Mouse (Mus musculus) E14TG2a.4 (cell line): ENCODE measurements at regions not wholly inside any gene's neighbourhood (a gene's known extent, or its start where the extent isn't known, plus 50 kb on each side); places are given as distances from the start of the nearest gene placed in this dataset.

Source experiments
- H3K27me3 ChIP-seq: 2 replicates; pipeline ENCODE4 v1.6.1; 2014; ENCODE audit warnings: low read length, control low read depth; ENCODE audit not compliant: insufficient read depth
- H3K36me3 ChIP-seq: 2 replicates; pipeline ENCODE4 v1.6.1; 2014; ENCODE audit warnings: low read length, control low read depth; ENCODE audit not compliant: insufficient read depth
- H3K4me1 ChIP-seq: replicated peaks from 2 replicates; pipeline ENCODE4 v1.6.1; 2014; ENCODE audit warnings: low read depth, low read length, control low read depth
- H3K4me3 ChIP-seq: replicated peaks from 2 replicates; pipeline ENCODE4 v1.5.1; 2014; ENCODE audit warnings: mild to moderate bottlenecking, low read length
- H3K9me3 ChIP-seq: 2 replicates; pipeline ENCODE4 v1.6.1; 2014; ENCODE audit warnings: low read length, control low read depth
- CTCF ChIP-seq: conservative IDR thresholded peaks from 2 replicates; pipeline ENCODE4 v1.5.1; 2014; ENCODE audit warnings: low read length
- NANOG ChIP-seq: IDR thresholded peaks from 2 replicates; pipeline ENCODE4 v1.6.1; 2014; ENCODE audit warnings: borderline replicate concordance, low read length, mixed read lengths
- POU5F1 ChIP-seq: IDR thresholded peaks from 2 replicates; pipeline ENCODE4 v1.6.1; 2014; ENCODE audit warnings: low read length, borderline replicate concordance

DNA sequence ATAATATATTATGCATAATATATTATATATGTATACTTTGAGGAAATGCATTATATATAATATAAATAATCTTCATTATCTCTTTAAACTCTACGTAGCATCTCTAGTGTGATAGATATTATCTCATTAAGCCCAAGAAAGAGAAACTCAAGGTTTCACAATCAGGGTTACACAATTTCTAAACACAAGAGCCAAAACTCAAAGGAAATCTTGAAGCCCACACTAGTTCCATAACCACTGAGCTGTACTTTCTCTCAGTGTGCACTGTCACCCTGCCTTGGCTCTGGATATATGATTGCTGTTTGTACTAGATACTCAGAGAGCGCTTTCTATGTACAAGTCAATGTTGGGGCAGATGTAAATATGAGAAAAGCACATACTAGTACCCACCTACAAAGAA, 299.6 kb upstream of the Ldb2 start:
- Histone ChIP-seq H3K4me1 (no peaks in the 10 kb centered on the region), H3K4me3 (no peak overlapping the region), H3K9me3 (no peaks in the 10 kb centered on the region), H3K36me3 (no peaks in the 10 kb centered on the region), H3K27me3 (no peaks in the 10 kb centered on the region)
- TF ChIP-seq NANOG (no peak), CTCF (no peak), POU5F1 (no peak)

DNA sequence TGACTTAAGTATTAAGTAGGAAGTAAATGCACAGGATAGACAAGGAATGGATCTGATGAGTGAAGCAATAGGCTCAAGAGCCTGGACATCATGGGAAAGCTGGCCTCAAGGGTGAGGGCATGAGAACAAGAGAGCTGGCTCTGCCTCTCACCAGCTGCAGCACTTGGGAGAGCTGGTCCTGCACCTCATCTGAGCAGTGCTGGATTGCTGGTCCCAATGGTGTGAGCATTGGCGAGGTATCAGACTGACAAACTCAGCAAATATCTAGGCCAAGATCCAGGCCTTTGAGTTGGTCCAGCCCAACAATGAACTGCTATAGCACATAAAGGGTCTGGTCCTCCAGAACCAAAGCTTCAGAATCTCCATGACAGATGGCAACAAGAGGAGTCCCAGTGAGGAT, 298.5 kb upstream of the Ldb2 start:
- no peak for TF ChIP-seq POU5F1
- no peak for TF ChIP-seq CTCF
- no peak for TF ChIP-seq NANOG
- Histone ChIP-seq H3K27me3 (no peaks in the 10 kb centered on the region), H3K4me3 (no peak overlapping the region), H3K36me3 (no peaks in the 10 kb centered on the region), H3K4me1 (no peaks in the 10 kb centered on the region), H3K9me3 (no peaks in the 10 kb centered on the region)

DNA sequence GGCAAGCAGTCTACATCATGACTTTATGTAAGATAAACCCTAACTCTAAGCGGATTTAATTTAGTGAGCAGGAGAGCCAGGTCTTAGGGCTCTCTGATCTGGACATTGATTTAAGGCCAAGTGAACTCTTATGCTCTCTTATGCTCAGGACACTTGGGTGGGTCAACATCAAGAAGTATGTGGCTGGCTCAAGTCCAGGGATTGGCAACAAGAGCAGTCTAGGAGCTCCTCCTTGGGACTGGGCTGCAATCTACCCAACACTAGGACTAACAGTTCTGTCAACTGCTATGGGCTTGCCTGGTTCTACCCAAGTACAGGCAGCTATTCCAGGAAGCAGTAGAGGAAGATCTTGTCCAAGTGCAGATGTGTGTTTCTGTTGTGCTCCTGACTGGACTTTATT, 285.3 kb upstream of the Ldb2 start:
- Histone ChIP-seq H3K27me3 (no peaks in the 10 kb centered on the region), H3K9me3 (no peaks in the 10 kb centered on the region), H3K4me3 (no peak overlapping the region), H3K4me1 (no peaks in the 10 kb centered on the region), H3K36me3 (no peaks in the 10 kb centered on the region)
- TF ChIP-seq NANOG (no peak), CTCF (no peak), POU5F1 (no peak)

- H3K4me3 ChIP-seq: no peak overlapping the region
- H3K36me3 ChIP-seq: no peaks in the 10 kb centered on the region
- TF ChIP-seq NANOG (no peak), POU5F1 (no peak), CTCF (no peak)
- no peaks in the 10 kb centered on the region for H3K4me1 ChIP-seq
- no peaks in the 10 kb centered on the region for H3K9me3 ChIP-seq
- H3K27me3 ChIP-seq: no peaks in the 10 kb centered on the region
Observed at GRCm38 (mm10) chr5:45082601-45083000, 283.1 kb upstream of the Ldb2 start.

GRCm38 (mm10) chr5:45076347-45076890, 276.9 kb upstream of the Ldb2 start:
- Histone ChIP-seq H3K4me1 (no peaks in the 10 kb centered on the region), H3K4me3 (no peak overlapping the region), H3K27me3 (no peaks in the 10 kb centered on the region), H3K9me3 (no peaks in the 10 kb centered on the region), H3K36me3 (no peaks in the 10 kb centered on the region)
- TF ChIP-seq NANOG (no peak), CTCF (no peak), POU5F1 (no peak)

- no peaks in the 10 kb centered on the region for H3K36me3 ChIP-seq
- TF ChIP-seq POU5F1: no peak
- no peak for TF ChIP-seq NANOG
- TF ChIP-seq CTCF: no peak
- H3K4me3 ChIP-seq: no peak overlapping the region
- no peaks in the 10 kb centered on the region for H3K4me1 ChIP-seq
- H3K27me3 ChIP-seq: no peaks in the 10 kb centered on the region
- no peaks in the 10 kb centered on the region for H3K9me3 ChIP-seq
Observed at GRCm38 (mm10) chr5:45075195-45075594, 275.7 kb upstream of the Ldb2 start.

- no peaks in the 10 kb centered on the region for H3K9me3 ChIP-seq
- H3K36me3 ChIP-seq: no peaks in the 10 kb centered on the region
- no peaks in the 10 kb centered on the region for H3K4me1 ChIP-seq
- H3K27me3 ChIP-seq: no peaks in the 10 kb centered on the region
- TF ChIP-seq POU5F1: no peak
- no peak overlapping the region for H3K4me3 ChIP-seq
Observed at GRCm38 (mm10) chr5:45072529-45072928, 273.0 kb upstream of the Ldb2 start.

GRCm38 (mm10) chr5:45065917-45066699, 266.6 kb upstream of the Ldb2 start:
- Histone ChIP-seq H3K9me3 (no peaks in the 10 kb centered on the region), H3K36me3 (no peaks in the 10 kb centered on the region)
- TF ChIP-seq CTCF (no peak), NANOG (no peak), POU5F1 (no peak)

GRCm38 (mm10) chr5:45062567-45062966, 263.1 kb upstream of the Ldb2 start:
- no peaks in the 10 kb centered on the region for H3K36me3 ChIP-seq
- H3K9me3 ChIP-seq: no peaks in the 10 kb centered on the region
- H3K27me3 ChIP-seq: no peaks in the 10 kb centered on the region
- TF ChIP-seq CTCF (no peak), POU5F1 (no peak), NANOG (no peak)
- H3K4me1 ChIP-seq: no peaks in the 10 kb centered on the region
- no peak overlapping the region for H3K4me3 ChIP-seq

More at GRCm38 (mm10) chr5:45065917-45066699, 266.6 kb upstream of the Ldb2 start:
- Histone ChIP-seq H3K4me3 (no peak overlapping the region), H3K27me3 (no peaks in the 10 kb centered on the region), H3K4me1 (no peaks in the 10 kb centered on the region)
